Mouse (Mus musculus): Measurements from ENCODE around the gene Pmepa1. TPM values are rescaled to one million over a fixed set of nuclear protein-coding genes. Genes with fewer than 3 reads are reported as not detected.

Pmepa1 gene
- total and polyA plus RNA-seq, 3 experiments, result 0.05 TPM; not detected in 2

GRCm38 (mm10) chr2:173272354-173272900 is 3.9 kb downstream of the Pmepa1 start:
- DNase-seq (ENCODE audit: low spot score) (no peak), ATAC-seq (ENCODE audit: extremely low read depth, insufficient number of reproducible peaks, low FRiP score, poor library complexity, severe bottlenecking) (no peak)
- H3K9me3 ChIP-seq (replicated peaks), result peaks cover 97% of the 10 kb centered on the region
- H3K36me3 ChIP-seq (replicated peaks), result no peaks in the 10 kb centered on the region
- H3K4me3 ChIP-seq (ENCODE audit: low read depth, low read length), result no peak overlapping the region
- H3K4me1 ChIP-seq (ENCODE audit: insufficient read depth, low read depth, low read length), result no peaks in the 10 kb centered on the region
- TF ChIP-seq POLR2AphosphoS5 (IDR thresholded peaks at IDR 0.05; ENCODE audit: insufficient replicate concordance, low read depth, low read length) (no peak), CTCF (IDR thresholded peaks at IDR 0.05; ENCODE audit: low read depth, low read length) (no peak), GATA2 (IDR thresholded peaks at IDR 0.05; ENCODE audit: borderline replicate concordance, low read depth, low read length) (no peak), TAL1 (conservative IDR thresholded peaks at IDR 0.05; ENCODE audit: low read depth, low read length) (no peak), GATA1 (IDR thresholded peaks at IDR 0.05; ENCODE audit: borderline replicate concordance, low read length) (no peak)
- H3K27me3 ChIP-seq (ENCODE audit: insufficient read depth, low read length), result no peaks in the 10 kb centered on the region

DNA sequence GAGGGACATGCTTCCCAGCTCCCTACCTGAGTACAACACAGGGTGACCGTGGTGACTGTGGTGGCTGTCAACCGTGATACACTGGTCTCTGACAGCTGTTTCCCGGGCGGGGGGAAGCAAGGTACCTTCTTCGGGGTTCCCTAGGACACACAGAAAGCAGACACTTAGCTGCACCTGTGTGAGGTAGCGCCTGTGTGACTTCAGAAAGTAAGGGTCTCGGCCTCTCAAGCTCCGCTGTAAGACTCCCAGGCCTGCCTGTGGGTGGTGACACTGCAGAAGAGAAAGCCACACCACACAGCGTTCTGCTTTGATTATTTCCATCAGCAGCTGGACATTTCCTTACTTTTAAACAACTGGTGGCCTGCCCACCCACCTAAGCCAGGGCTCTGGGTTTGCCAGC is 4.8 kb downstream of the Pmepa1 start:
- no peak for DNase-seq (ENCODE audit: low spot score)
- no peaks in the 10 kb centered on the region for H3K27me3 ChIP-seq (ENCODE audit: insufficient read depth, low read length)
- H3K4me3 ChIP-seq (ENCODE audit: low read depth, low read length), result no peak overlapping the region
- H3K9me3 ChIP-seq (replicated peaks), result peaks cover 97% of the 10 kb centered on the region
- ATAC-seq (ENCODE audit: extremely low read depth, insufficient number of reproducible peaks, low FRiP score, poor library complexity, severe bottlenecking), result no peak
- H3K36me3 ChIP-seq (replicated peaks), result no peaks in the 10 kb centered on the region
- H3K4me1 ChIP-seq (ENCODE audit: insufficient read depth, low read depth, low read length), result no peaks in the 10 kb centered on the region
- TF ChIP-seq GATA1 (IDR thresholded peaks at IDR 0.05; ENCODE audit: borderline replicate concordance, low read length) (no peak), CTCF (IDR thresholded peaks at IDR 0.05; ENCODE audit: low read depth, low read length) (no peak), GATA2 (IDR thresholded peaks at IDR 0.05; ENCODE audit: borderline replicate concordance, low read depth, low read length) (no peak), POLR2AphosphoS5 (IDR thresholded peaks at IDR 0.05; ENCODE audit: insufficient replicate concordance, low read depth, low read length) (no peak), TAL1 (conservative IDR thresholded peaks at IDR 0.05; ENCODE audit: low read depth, low read length) (no peak)

DNA sequence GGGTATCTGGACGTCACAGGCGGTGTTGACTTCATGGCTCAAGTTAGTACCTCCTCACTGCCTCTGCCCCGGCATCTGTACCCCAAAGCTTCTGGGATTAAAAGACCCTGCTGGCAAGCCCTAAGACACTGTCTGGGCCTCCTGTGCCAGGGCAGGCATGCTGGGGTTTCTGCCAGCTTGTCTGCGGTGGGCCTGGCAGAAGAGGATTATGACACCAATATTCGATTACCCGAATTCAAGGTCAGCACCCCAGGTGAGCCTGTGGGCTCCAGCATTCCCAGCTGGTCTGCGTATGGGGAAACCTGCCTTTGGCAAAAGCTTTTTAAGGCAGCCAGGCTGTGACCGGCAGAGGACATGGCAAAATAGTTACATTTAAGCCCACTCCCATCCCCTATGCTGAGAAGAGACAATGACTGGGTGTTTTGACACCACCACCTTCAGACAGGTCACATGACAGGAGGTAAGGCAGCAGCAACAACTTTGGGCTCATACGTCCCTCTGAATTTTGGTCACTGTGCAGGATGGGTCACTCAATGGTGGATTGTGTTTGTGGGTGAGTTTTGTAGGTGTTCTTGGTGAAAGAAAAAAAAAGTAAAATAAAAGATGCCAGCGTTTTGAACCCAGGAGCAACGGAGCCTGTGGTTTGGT is 5.6 kb downstream of the Pmepa1 start:
- TF ChIP-seq GATA2 (IDR thresholded peaks at IDR 0.05; ENCODE audit: borderline replicate concordance, low read depth, low read length) (no peak), TAL1 (conservative IDR thresholded peaks at IDR 0.05; ENCODE audit: low read depth, low read length) (no peak), POLR2AphosphoS5 (IDR thresholded peaks at IDR 0.05; ENCODE audit: insufficient replicate concordance, low read depth, low read length) (no peak), CTCF (IDR thresholded peaks at IDR 0.05; ENCODE audit: low read depth, low read length) (no peak), GATA1 (IDR thresholded peaks at IDR 0.05; ENCODE audit: borderline replicate concordance, low read length) (no peak)
- ATAC-seq (ENCODE audit: extremely low read depth, insufficient number of reproducible peaks, low FRiP score, poor library complexity, severe bottlenecking) (no peak), DNase-seq (ENCODE audit: low spot score) (no peak)
- Histone ChIP-seq H3K4me1 (ENCODE audit: insufficient read depth, low read depth, low read length) (no peaks in the 10 kb centered on the region), H3K36me3 (replicated peaks) (no peaks in the 10 kb centered on the region), H3K9me3 (replicated peaks) (peaks cover 99% of the 10 kb centered on the region), H3K27me3 (ENCODE audit: insufficient read depth, low read length) (no peaks in the 10 kb centered on the region), H3K4me3 (ENCODE audit: low read depth, low read length) (no peak overlapping the region)

- H3K27me3 ChIP-seq (ENCODE audit: insufficient read depth, low read length), result no peaks in the 10 kb centered on the region
- no peak for DNase-seq (ENCODE audit: low spot score)
- H3K9me3 ChIP-seq (replicated peaks), result peaks cover 99% of the 10 kb centered on the region
- no peaks in the 10 kb centered on the region for H3K36me3 ChIP-seq (replicated peaks)
- no peak for TF ChIP-seq TAL1 (conservative IDR thresholded peaks at IDR 0.05; ENCODE audit: low read depth, low read length)
- no peak for TF ChIP-seq GATA1 (IDR thresholded peaks at IDR 0.05; ENCODE audit: borderline replicate concordance, low read length)
- no peak for TF ChIP-seq GATA2 (IDR thresholded peaks at IDR 0.05; ENCODE audit: borderline replicate concordance, low read depth, low read length)
- TF ChIP-seq POLR2AphosphoS5 (IDR thresholded peaks at IDR 0.05; ENCODE audit: insufficient replicate concordance, low read depth, low read length), result no peak
- no peak for TF ChIP-seq CTCF (IDR thresholded peaks at IDR 0.05; ENCODE audit: low read depth, low read length)
- H3K4me3 ChIP-seq (ENCODE audit: low read depth, low read length), result no peak overlapping the region
- no peak for ATAC-seq (ENCODE audit: extremely low read depth, insufficient number of reproducible peaks, low FRiP score, poor library complexity, severe bottlenecking)
- H3K4me1 ChIP-seq (ENCODE audit: insufficient read depth, low read depth, low read length), result no peaks in the 10 kb centered on the region
These were observed 6.1 kb downstream of the Pmepa1 start for GRCm38 (mm10) chr2:173270196-173270595.

- ATAC-seq (ENCODE audit: extremely low read depth, insufficient number of reproducible peaks, low FRiP score, poor library complexity, severe bottlenecking), result no peak
- H3K9me3 ChIP-seq (replicated peaks), result peaks cover 99% of the 10 kb centered on the region
- TF ChIP-seq GATA2 (IDR thresholded peaks at IDR 0.05; ENCODE audit: borderline replicate concordance, low read depth, low read length) (no peak), GATA1 (IDR thresholded peaks at IDR 0.05; ENCODE audit: borderline replicate concordance, low read length) (no peak), POLR2AphosphoS5 (IDR thresholded peaks at IDR 0.05; ENCODE audit: insufficient replicate concordance, low read depth, low read length) (no peak), CTCF (IDR thresholded peaks at IDR 0.05; ENCODE audit: low read depth, low read length) (no peak), TAL1 (conservative IDR thresholded peaks at IDR 0.05; ENCODE audit: low read depth, low read length) (no peak)
- no peak for DNase-seq (ENCODE audit: low spot score)
- no peaks in the 10 kb centered on the region for H3K36me3 ChIP-seq (replicated peaks)
- no peak overlapping the region for H3K4me3 ChIP-seq (ENCODE audit: low read depth, low read length)
- no peaks in the 10 kb centered on the region for H3K27me3 ChIP-seq (ENCODE audit: insufficient read depth, low read length)
- no peaks in the 10 kb centered on the region for H3K4me1 ChIP-seq (ENCODE audit: insufficient read depth, low read depth, low read length)
These were observed 8.8 kb downstream of the Pmepa1 start for GRCm38 (mm10) chr2:173267562-173267961.

DNA sequence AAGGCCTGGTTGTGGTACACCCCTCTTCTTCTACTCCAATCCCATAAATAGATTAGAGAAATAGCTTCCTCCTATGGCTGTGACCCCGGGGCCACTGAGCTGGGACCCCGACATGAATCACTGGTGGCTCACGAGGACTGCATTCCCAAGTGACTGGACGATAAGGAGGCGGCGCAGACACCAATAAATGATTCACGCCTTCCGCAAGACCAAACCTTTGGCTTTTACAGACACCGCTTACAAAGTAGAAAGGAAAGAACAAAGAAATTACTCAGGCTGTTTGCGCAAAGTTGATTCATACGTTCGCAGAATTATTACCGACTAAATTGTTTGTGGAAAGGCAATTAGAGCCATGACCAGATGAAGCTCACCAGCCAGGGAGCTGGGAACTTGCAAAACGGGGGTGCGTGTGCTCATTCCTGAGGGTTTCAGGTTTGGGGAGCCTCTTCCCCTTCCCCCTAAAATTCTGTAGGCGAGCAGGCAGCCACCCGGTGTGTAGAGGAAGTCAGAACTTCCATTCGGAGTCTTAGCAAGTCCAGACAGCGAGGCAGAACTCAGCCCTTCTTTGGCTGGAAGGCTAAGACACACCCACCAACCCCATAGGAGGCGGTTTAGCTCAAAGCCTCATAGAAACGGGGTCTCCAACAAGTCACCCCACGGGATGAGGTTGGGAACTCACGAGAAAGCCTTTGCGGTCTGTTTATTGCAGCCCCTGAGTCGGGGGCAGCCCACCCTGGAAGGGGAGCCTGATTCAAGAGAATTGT is 9.8 kb downstream of the Pmepa1 start:
- Histone ChIP-seq H3K27me3 (ENCODE audit: insufficient read depth, low read length) (no peaks in the 10 kb centered on the region), H3K9me3 (replicated peaks) (peaks cover 99% of the 10 kb centered on the region), H3K36me3 (replicated peaks) (no peaks in the 10 kb centered on the region), H3K4me1 (ENCODE audit: insufficient read depth, low read depth, low read length) (no peaks in the 10 kb centered on the region), H3K4me3 (ENCODE audit: low read depth, low read length) (no peak overlapping the region)
- TF ChIP-seq CTCF (IDR thresholded peaks at IDR 0.05; ENCODE audit: low read depth, low read length), result no peak
- DNase-seq (ENCODE audit: low spot score), result no peak
- no peak for ATAC-seq (ENCODE audit: extremely low read depth, insufficient number of reproducible peaks, low FRiP score, poor library complexity, severe bottlenecking)
